Mouse (Mus musculus) brain, embryonic 14.5 days (tissue): ENCODE data around the gene Plxdc2.

Experiments used
- CTCF ChIP-seq: fragments of 200-500 bp; IDR thresholded peaks from 2 replicates; pipeline ENCODE4 v1.5.1; 2012; ENCODE audit warnings: inconsistent platforms, mild to moderate bottlenecking, moderate library complexity, borderline replicate concordance; ENCODE audit not compliant: insufficient read depth, insufficient read length; ENCODE audit errors: extremely low read depth
- POLR2A ChIP-seq: fragments of 200-500 bp; IDR thresholded peaks from 2 replicates; pipeline ENCODE4 v1.6.1; 2012; ENCODE audit warnings: mild to moderate bottlenecking, inconsistent platforms, borderline replicate concordance; ENCODE audit not compliant: poor library complexity, insufficient read depth, insufficient read length, severe bottlenecking; ENCODE audit errors: extremely low read depth

GRCm38 (mm10) chr2:16386692-16387091 is 30.6 kb downstream of the Plxdc2 start:
- TF ChIP-seq POLR2A (no peak), CTCF (no peak)
